Mouse (Mus musculus) stomach, postnatal 0 days (tissue): ENCODE data around the gene Top2a.

Source experiments
- CTCF ChIP-seq: IDR thresholded peaks from 2 replicates; pipeline ENCODE4 v1.5.1; 2016; ENCODE audit warnings: antibody characterized with exemption, low read depth, mild to moderate bottlenecking, moderate library complexity
- EP300 ChIP-seq: optimal IDR thresholded peaks from 2 replicates; pipeline ENCODE3; 2016; ENCODE audit warnings: antibody characterized with exemption

- no peak for TF ChIP-seq CTCF
- TF ChIP-seq EP300, result no peak
Observed at GRCm38 (mm10) chr11:98970191-98970925, 53.6 kb downstream of the Top2a start.
